Mouse (Mus musculus) heart, postnatal 0 days (tissue): Measurements from ENCODE around the gene Tspan33.

Experiments
- CTCF ChIP-seq: IDR thresholded peaks from 2 replicates; pipeline ENCODE4 v1.5.1; 2016; ENCODE audit warnings: antibody characterized with exemption, control low read depth, low read depth
- EP300 ChIP-seq: IDR thresholded peaks from 2 replicates; pipeline ENCODE4 v1.6.1; 2016; ENCODE audit warnings: antibody characterized with exemption, low read depth

GRCm38 (mm10) chr6:29673739-29674138 is 20.3 kb upstream of the Tspan33 start:
- TF ChIP-seq CTCF, result no peak
- TF ChIP-seq EP300, result no peak
